Mouse (Mus musculus): ENCODE results near the gene Igsf10.

DNA sequence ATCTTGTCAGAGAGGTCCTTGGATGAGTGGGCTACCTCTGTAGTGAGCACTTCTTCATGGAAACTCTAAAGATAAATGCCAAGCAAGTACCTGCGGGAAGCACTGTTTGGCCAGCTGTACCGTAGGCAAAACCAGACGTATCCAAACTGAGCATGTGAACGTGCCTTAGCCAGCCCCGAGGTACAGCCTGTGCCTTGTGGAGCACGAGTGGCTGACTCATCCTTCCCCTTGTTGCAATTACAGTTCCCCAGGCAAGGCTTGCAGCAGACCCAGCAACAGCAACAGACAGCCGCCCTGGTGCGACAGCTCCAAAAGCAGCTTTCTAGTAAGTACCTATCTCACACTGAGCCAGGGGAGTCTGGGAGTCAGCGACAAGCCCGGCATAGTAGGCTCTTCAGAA is 31.6 kb downstream of the Igsf10 start:
- TF ChIP-seq CTCF (IDR thresholded peaks at IDR 0.05; ENCODE audit: borderline replicate concordance, extremely low read depth, insufficient read depth, insufficient read length) (no peak), POLR2A (IDR thresholded peaks at IDR 0.05; ENCODE audit: borderline replicate concordance, extremely low read depth, insufficient read depth, insufficient read length, poor library complexity, severe bottlenecking) (no peak)
